Mouse (Mus musculus): ENCODE measurements around the gene Gm45140.
A peak's percentile ranks its signal among the peaks of the same experiment; 100 is the strongest.

Gm45140 gene

GRCm38 (mm10) chr6:87845031-87845695, 9.6 kb upstream of the Gm45140 start:
- DNase-seq (ENCODE audit: low read depth, low spot score): no peak

DNA sequence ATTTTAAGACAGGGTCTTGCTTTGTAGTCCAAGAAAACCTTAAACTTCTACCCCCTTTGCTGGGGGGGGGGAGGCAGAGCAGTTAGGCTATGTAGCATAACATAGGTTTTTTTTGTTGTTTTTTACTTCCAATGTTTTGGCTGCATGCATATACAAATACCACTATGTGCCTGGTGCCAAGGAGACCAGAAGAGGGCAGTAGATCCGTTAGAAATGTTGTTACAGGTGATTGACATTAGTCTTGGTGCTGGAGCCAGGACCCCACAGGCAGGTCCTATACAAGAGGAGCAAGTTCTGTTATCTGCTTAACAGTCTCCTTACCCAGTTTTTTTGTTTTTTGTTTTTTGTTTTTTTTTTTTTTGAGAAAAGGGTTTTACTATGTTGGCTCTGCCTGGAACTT, 6.7 kb upstream of the Gm45140 start:
- no peak for DNase-seq (ENCODE audit: low read depth, low spot score)

GRCm38 (mm10) chr6:87841635-87842034, 6.0 kb upstream of the Gm45140 start:
- no peak for DNase-seq (ENCODE audit: low read depth, low spot score)

DNA sequence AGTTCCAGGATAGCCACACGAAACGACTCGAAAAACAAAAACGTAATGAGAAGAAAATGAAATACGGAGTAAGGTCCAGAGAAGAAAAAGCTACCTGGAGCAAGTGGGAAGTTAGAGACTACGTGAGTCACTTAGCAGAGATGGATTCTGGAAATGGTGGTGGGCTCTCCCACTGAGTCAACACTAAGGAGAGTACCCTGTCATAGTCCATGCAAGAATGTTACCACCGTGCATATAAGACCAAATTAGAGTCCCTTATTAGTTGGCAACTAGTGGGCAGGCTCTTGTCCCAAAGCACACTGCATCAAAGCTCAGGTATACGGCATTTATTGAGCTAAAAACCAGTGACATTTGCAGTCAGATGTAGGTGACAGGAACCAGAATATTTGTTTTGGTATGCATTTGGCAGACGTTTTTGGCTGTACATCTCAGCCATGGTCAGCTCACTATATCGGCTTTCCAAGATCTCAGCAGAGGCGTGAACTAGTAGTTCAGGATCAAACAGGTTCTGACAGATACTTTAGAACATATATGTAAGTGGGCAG, 4.3 kb upstream of the Gm45140 start:
- DNase-seq (ENCODE audit: low read depth, low spot score): no peak

GRCm38 (mm10) chr6:87838551-87839197, 3.1 kb upstream of the Gm45140 start, which contains the start of gene Isy1:
TSS of gene Isy1 (minus strand) at chr6:87838798.
- peak; percentile 98 for DNase-seq (ENCODE audit: low read depth, low spot score)

DNA sequence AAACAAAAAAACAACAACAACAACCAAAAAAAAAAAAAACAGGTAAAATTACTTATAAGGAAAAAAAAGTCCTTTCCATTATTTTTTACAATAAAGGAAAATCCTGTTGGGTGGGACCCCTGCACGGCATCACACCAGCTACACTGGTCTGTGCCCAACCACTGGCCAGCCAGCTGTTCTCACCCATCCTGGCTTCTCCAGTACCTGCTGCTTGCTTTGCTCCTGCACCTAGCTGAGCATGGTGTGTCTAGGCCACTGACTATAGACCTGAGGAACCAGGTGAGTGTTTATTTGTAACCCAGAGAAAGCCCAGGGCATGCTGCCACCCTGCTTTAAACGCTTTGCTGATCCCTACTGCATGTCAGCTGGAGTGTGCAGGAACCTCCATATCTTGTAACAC, 15.2 kb downstream of the Gm45140 start:
- DNase-seq (ENCODE audit: low read depth, low spot score): no peak

DNA sequence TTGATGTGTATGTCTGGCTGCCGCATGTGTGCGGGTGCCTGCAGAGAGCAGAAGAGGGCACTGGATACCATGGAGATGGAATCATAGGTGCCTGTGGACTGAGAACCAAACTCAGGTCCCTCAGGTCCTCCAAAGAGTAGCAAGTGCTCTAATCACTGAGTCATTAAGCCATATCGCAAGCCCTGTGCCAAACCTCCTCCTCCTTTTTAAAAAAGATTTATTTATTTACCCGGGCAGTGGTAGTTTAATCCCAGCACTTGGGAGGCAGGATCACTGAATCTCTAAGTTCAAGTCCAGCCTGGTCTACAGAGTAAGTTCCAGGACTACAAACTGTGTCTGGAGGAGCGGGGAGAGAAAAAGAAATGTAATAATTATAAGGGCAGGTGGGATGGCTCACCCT, 21.1 kb downstream of the Gm45140 start:
- no peak for DNase-seq (ENCODE audit: low read depth, low spot score)

- DNase-seq (ENCODE audit: low read depth, low spot score): no peak
These were observed 22.9 kb downstream of the Gm45140 start for GRCm38 (mm10) chr6:87812656-87813055.

- peak; percentile 62 for DNase-seq (ENCODE audit: low read depth, low spot score)
These were observed 23.8 kb downstream of the Gm45140 start, which contains the start of gene Rab43 for GRCm38 (mm10) chr6:87811675-87812338. TSS of gene Rab43 (minus strand) at chr6:87812164.

DNA sequence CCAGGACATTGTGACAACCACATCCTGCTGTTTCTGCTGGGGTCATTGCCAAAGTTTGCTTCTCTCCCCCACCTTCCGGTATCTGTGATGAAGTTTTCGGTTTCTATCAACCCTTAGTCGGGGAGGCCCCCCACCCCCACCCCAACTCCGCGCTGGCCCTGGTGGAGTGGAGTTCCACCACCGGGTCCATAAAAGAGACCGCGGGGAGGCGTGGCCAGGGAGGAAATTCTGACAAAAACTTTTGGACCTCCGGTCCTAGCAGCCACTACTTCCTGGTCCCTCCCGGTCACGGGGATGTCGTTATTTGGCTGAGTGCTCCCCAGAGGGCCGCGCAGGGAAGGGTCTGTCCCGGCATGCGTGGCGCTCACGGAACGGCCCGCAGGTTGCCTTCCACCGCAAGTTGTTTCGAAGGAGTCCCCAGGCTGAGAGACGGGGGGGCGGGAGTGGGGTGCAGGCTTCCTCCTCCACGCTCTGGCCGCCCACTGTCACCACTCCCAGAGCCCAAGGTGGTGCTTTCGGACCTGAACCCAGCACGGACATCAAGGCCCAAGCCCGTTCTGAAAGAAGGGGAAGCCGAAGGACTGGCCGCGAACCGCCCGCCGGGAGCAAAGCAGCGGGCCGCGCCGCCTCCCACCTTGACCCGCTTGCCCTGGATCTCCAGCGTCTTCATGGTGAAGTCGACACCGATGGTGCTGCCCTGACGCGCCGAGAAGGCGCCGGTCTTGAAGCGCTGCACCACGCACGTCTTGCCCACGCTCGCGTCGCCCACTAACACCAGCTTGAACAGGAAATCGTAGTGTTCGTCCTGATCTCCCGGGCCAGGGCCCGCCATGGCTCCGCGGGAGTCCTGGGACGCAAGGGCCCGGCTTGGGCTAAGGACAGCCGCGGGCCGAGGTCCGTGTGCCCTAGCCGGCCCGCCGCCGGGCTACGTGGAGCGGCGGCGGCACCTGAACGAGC, 24.6 kb downstream of the Gm45140 start:
- peak; percentile 21 for DNase-seq (ENCODE audit: low read depth, low spot score)

DNA sequence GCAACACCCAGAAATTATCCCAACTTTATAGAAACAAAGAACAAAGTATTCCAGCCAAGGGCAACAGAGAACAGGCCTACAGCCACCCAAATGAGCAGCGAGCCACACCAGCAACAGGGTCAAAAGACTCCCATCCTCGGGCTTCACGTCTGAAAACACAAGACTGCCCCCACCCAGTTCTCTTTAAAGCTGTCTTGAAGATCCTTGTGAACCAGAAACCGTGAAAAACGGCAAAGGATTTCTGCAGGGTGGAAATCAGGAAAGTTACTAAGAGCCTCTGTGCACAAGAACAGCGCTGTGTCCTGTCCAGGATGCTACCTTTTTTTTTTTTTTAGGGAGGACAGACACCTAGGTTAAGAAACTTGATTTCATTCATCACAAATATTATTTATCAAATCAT, 25.3 kb downstream of the Gm45140 start:
- DNase-seq (ENCODE audit: low read depth, low spot score): no peak

- no peak for DNase-seq (ENCODE audit: low read depth, low spot score)
These were observed 25.9 kb downstream of the Gm45140 start for GRCm38 (mm10) chr6:87809651-87810161.

DNA sequence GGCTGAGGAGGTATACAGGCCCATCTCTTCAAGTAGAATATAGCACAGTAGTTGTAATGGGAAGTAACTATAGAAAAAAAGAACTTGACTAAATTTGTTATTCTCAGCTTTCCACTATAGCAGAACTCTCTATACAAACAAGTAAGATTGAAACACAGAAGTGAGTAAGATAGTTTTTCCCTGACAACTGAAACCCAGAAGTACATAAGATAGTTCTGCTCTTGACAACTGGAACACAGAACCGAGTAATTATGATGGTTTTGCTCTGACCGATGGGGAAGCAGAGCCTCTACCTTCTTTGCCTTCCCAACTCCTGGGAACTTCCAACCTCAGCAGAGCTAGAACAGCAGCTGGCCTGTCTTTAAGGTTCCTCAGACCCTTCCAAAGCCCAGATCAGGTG, 26.5 kb downstream of the Gm45140 start:
- DNase-seq (ENCODE audit: low read depth, low spot score): no peak

DNA sequence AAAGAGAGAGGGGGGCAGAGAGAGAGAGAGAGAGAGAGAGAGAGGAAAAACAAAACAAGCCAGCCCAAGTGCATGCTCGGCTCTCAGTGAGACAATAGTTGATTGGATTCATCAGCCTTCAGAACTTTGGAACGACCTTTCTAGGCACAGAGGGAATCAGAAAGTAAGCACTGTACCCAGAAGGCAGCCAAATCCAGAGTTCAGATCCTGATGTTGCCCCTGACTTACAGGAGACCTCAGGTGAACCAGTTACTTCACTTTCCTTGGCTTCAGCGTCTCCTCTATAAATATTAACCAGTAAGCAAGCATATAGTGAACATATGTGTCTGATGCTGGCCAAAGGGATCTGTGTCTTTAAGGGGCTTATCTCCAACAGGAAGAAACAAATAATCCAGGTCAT, 27.1 kb downstream of the Gm45140 start:
- no peak for DNase-seq (ENCODE audit: low read depth, low spot score)

DNA sequence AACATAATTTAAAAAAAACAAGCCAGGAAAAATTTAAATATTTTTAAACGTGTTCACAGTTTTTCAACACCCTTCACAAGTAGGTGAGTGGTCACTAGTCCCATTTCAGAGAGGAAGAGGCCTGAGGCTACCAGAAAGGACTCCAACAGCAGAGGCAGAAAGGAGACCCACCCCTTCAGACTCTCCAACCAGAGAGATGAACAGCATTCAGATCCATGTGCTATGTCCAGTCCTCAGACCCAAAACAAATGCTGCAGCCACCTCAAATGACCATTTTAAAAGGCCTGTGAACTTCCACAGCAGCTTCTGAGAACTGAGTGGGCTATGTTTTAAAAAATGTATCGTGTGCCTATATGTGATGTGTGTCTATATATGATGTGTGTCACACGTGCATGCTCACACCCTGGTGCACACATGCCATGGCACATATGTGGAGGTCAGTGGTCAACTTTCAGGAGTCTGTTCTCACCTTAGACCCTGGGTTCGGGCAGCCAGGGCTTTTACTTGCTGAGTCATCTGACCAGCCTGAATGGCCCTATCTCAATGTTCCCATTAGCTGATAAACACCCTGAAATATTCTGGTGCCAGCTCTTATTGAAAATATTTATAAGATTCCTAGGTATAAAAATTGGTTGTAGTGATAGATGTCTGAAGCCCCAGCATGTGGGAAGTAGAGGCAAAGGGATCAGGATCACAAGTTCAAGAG, 27.7 kb downstream of the Gm45140 start:
- DNase-seq (ENCODE audit: low read depth, low spot score): no peak

DNA sequence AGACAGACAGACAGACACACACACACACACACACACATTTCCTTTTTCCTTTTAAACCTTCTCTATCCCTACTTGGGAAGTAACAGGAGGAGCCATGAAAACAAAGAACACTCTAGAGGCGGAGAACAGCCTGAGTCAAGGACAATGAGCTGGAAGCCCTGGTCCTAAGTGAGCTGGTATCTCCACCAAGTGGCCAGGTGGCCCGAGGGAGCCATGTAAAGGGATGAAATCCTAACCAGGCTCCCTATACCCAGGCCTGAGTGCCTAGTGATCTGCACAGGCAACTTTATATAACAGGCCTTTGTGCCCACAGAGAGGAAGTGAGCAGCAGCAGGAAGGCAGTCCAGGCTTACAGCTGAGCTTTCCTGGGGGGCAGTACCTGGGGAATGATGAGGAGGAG, 28.7 kb downstream of the Gm45140 start:
- DNase-seq (ENCODE audit: low read depth, low spot score): no peak

DNA sequence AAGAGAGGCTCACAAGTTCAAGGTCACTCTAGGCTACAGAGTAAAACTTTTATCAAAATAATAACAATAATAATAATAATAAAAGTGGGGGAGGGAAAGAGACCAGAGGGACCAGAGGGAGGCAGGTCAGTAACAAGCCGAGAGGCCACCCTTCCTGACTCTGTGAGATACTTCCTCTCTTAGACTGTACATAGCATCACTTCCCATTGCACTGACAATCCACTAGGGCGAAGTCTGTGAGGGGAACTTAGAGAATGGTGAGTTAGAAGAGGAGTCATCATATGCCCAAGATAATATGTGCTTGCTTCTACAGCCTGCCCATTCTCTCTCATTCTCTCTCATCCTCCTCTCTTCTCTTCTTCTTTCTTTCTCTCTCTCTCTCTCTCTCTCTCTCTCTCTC, 29.6 kb downstream of the Gm45140 start:
- DNase-seq (ENCODE audit: low read depth, low spot score): no peak

- DNase-seq (ENCODE audit: low read depth, low spot score): no peak
These were observed 30.1 kb downstream of the Gm45140 start for GRCm38 (mm10) chr6:87805448-87805847.

DNA sequence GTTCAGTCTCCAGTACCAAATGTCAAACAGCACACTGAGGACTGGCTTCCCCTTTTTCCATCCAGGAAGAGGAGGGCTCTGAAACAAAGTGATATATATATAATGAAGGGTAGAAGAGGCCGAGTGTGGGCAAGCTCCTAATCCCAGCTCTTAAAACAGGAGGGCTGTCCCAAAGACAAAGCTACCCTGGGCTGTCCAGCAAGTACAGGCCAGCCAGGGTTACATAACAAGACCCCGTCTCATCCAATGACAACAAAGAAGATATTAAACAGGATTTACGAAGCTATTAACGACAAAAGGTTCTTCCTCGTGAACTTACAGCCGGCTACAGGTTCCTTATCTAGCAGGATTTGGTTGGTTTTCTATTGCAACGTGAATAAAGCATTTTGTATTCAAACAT, 30.7 kb downstream of the Gm45140 start:
- no peak for DNase-seq (ENCODE audit: low read depth, low spot score)

DNA sequence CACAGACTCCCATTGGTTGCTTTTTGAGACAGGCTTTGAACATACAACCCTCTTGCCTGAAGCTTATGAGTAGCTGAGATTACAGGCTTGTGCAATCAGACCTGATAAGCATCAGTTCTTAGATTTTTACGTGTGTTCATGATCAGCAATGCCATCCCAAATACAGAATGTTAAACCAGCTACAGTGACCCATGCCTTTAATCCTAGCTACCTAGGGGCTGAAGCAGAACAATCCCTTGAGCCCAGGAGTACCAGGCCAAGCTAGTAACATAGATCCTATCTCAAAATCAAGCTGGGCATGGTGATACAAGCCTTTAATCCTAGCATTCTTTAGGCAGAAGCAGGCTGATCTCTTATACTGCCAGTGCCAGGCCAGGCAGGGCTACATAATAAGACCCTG, 31.6 kb downstream of the Gm45140 start:
- DNase-seq (ENCODE audit: low read depth, low spot score): no peak

- DNase-seq (ENCODE audit: low read depth, low spot score): no peak
These were observed 33.1 kb downstream of the Gm45140 start for GRCm38 (mm10) chr6:87802462-87802861.
